Mouse (Mus musculus): ENCODE measurements around the gene Fam173b.

GRCm38 (mm10) chr15:31586088-31586487 is 15.6 kb upstream of the Fam173b start:
- no peak for TF ChIP-seq GATA1 (IDR thresholded peaks at IDR 0.05; ENCODE audit: low read length)
- TF ChIP-seq TAL1 (IDR thresholded peaks at IDR 0.05; ENCODE audit: low read length), result no peak

Data from erythroblast, embryonic 14.5 days (primary cell).